Mouse (Mus musculus): ENCODE measurements around the gene Ern1.

DNA sequence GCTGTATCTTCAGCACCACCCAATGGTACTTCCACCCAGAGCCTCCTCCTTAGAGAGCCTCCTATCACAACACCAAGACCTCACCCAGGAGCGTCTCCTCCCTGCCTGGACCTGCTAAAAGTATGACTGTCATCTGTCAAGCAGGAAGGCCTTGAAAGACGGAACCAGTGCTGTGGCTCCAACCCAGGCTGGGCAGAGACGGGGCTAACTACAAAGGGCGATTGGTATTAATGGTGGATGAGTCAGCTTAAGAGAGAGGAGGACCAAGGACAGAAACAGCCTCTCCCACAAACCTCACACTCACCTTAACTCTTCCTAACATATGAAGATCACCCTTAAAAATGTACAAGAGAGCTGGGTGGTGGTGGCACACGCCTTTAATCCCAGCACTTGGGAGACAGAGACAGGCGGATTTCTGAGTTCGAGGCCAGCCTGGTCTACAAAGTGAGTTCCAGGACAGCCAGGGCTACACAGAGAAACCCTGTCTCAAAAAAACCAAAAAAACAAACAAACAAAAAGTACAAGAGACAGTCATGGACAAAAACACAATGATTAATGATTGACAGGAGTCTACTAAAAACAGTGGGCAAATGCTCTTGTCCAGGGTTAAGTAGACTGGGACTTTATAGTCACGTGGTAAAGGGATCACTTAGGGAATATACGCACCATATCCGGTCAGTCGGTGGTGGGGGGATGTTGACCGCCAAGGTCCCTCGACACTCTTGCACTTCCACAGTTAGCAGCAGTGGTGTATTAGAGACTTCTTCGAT is 23.8 kb upstream of the Ern1 start:
- TF ChIP-seq CTCF (IDR thresholded peaks at IDR 0.05), result no peak
- TF ChIP-seq EP300 (IDR thresholded peaks at IDR 0.05), result no peak
